Mouse (Mus musculus) ZHBTc4 (cell line): Measurements from ENCODE around the gene Rtn1.
A peak's percentile ranks its signal among the peaks of the same experiment; 100 is the strongest.

Experiments used
- DNase-seq: peaks from one replicate; pipeline ENCODE4 v3.0.0-alpha.2; 2011; ENCODE audit warnings: low read depth, low spot score

Rtn1 gene

DNA sequence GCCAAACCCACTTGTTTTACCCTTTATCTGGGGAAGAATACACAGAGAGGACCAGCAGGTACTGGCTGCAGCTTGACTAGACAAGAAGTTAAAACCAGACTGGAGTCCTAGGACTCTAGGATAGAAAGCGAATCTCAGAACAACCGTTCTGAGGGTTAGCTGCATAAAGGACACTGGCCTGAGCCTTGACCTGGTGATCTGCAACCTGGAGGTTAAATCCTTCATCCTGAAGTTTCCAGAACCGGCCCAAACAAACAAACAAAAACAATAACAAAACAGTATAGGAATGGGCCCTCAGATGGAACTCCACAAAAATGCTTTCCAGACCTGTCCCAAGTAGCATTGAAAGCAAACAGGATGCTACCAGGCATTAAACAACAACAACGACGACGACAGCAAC lies at the start of gene Rtn1:
TSS of gene Rtn1 (minus strand) at position 101 of the 400 bp plus-strand sequence.
- DNase-seq = no peak

DNA sequence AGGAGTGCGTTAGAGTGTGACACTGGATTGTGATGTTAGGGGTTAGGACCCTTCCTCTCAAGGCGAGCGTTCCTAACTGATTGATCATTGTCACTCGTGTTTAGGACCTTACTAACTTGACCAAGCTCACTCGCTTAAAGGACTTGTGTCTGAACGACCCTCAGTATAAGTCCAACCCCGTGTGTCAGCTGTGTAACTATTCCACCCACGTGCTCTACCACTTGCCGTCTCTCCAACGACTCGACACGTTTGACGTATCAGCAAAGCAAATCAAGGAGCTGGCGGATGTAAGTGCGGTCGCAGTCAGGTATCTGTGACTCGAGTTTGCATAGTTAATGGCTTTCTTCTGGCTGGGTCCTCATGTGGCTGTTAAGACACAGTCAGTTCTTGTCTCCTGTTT lies 45.1 kb upstream of the Rtn1 start:
- DNase-seq = no peak

DNA sequence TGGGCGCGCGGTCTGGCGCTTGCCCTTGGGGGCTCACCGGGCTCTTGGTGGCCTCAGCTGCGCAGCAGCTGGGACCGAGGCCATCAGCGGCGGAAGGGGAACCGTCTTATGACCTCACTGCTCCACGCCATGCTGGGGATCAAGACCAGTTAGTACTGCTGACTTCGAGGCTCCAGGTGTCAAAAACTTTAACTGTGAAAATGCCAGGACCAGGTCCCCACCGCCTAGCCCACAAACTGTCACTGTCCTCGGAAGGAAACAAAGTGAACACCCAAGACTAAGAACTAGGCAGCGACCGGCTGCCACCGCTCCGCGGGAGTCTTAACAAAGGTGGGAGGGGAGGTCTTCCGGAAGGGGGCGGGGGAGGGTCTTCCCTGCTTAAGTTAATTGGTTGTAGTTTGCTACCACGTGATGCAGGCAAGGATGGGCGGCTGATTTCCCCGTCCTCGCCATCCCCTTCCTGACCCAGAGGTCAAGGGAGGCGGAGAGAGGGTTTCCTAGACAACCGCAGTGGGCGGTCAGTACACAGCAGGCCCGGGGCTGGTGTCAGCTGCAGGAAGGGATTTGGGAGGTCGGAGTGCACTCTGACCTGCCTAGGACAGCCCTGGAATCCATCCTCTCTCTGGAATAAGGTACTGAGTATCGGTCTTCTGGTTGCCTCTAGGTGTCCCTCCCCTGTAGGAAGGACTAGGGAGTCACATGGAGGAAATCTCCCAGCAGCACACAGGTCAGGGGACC lies 33.2 kb upstream of the Rtn1 start, which contains the start of gene Lrrc9:
TSS of gene Lrrc9 (plus strand) at position 28 of the 738 bp plus-strand sequence.
- DNase-seq = peak; percentile 95

DNA sequence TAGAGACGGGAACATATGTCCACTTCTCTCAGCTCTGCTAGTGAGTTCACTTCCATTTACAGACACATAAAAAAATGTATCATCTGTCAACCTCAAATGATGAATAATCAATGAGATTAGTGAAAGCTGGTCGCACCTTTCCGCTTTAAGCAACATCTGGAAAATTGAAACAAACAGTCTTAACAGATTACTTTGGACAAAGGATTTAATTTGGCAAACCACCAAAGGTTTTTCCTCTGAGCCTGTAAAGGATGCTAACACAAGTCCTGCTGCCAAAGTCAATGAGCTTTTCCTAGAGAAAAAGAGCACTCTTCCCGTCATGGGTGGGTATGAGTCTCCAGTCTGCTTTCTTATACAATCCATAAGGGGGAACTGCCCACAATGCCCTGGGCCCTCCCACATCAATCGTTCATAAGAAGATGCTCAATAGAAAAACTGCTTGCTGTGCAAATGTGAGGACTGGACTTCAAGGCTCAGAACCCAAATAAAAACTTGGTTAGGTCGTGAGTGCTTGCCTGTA lies 30.2 kb upstream of the Rtn1 start:
- DNase-seq = no peak

DNA sequence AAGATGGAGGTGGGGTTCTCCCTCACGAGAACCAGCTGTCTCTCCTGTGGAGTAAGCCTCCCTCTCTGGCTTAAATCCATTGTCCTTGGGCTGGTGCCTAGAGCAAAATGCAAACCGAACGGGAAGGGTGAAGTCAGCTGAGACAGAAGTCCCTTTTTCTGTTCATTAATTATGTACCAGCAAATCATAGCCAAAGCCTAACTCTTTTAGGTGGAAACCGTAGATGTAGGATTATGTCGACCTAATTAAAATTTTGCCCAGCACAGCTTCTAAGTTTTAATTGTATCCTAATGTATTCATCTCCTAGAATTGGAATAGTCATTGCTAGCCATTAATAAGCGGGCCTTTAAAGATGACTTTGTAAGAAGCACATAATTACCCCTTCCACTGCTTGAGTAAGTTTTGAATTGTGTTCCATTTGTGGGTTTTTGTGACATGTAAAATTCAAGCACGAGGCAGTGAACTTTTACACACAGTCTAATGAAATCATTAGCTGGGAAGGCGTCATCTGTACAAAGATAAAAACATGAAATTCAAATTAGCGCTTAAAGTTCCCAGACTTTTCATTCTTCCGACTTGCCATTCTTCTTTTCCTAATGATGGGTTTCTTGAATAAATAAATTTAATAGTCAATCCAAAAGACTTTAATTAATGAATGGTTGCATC lies 29.0 kb upstream of the Rtn1 start:
- DNase-seq = no peak

DNA sequence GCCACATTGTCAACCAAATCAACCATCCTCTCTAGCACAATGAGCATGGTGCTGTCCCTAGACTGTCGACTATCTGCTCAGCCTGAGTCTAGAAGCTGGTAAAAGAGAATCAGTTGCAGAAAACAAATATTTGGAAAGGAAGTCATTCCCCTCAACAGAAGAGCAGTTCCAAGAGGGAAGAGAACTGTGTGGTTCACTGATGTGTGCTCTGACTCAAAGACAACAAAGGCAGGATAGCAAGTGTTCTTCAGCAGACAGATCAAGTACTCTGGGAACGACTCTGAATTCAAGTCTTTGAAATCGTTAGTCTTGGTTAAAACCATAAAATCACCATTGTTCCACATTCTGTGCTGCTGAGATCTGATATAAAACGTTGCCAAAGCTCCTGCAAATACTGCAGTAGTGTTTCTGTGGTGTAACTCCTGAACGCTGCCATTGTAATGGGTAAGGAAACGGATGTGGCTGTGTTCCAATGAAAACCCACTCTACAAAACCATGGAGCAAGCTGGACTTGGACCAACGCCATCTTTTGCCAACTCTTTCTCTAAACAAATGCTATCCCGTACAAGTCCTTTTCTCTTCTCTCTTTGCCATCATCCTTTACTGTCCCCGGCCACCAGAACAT lies 24.5 kb upstream of the Rtn1 start:
- DNase-seq = peak; percentile 46

DNA sequence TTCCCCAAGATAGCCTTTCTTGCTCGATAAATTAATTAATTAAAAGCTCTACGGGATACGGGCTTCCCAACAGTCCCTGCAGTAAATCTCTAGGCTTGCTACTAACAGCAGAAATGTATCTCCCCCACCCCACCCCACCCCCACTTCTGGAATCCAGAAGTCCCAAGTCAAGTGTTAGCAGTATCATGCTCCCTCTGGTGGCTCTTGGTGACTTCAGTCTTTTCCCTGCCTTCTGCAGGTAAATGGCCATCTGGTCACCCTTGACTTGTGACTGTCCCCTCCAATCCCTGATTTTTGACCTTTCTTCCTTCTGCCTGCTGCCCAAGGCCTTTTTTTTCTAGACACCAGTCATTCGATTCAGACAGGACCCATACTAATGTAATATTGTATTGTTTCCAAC lies 23.4 kb upstream of the Rtn1 start:
- peak; percentile 37 for DNase-seq

DNA sequence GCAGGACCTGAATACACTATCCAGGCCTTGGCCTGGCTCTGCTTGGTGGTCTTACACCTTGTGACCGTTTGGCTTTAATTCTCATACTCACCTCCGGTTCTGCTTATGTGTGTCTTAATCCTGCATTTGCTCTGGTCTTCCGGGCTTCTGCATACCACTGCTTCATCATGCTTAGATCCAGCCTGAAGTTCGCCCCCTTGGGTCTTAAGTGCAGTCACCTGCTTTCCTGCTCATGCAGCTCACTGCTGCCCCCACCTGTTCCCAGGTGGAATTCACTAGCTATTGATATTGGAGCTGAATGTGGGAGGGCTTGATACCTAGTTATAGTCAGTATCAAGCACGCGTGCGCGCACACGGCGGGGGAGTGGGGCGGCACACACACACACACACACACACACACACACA lies 18.9 kb upstream of the Rtn1 start:
- peak; percentile 89 for DNase-seq

DNA sequence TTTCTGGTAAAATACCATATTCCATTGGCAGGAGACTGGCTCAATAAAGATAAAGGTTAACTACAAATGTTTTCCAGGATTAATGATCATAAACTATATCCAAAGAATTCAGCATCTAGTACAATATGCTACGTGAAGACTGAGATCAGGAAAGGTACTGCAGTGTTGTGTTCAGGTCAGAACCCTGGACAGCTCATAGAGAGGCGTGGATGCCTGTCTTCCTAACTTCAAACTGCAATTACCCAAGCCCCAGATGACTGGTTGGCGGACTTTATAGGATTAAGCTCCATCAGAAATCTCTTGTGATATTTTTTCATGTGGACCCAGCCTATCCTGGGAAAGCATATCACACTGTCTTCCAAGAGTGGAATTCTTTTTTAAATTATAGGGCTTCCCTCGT lies 13.8 kb upstream of the Rtn1 start:
- peak; percentile 37 for DNase-seq

DNA sequence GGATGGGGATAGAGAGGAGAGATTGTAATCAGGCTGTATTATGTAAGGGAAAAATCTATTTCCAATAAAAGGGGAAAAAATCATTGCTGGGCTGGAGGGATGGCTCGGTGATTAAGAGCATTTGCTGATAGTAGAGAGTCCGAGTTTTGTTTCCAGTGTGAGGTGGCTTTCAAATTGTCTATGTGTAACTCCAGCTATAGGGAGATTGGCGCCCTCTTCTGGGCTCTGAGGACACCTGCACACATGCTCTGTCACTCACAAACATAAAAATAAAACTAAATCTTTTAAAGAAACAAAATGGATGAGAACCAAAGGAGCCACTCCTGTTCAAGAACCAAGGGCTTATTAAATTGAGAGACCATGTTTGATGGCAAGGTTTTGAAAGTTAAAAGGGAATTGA lies 8.9 kb upstream of the Rtn1 start:
- peak; percentile 79 for DNase-seq

DNA sequence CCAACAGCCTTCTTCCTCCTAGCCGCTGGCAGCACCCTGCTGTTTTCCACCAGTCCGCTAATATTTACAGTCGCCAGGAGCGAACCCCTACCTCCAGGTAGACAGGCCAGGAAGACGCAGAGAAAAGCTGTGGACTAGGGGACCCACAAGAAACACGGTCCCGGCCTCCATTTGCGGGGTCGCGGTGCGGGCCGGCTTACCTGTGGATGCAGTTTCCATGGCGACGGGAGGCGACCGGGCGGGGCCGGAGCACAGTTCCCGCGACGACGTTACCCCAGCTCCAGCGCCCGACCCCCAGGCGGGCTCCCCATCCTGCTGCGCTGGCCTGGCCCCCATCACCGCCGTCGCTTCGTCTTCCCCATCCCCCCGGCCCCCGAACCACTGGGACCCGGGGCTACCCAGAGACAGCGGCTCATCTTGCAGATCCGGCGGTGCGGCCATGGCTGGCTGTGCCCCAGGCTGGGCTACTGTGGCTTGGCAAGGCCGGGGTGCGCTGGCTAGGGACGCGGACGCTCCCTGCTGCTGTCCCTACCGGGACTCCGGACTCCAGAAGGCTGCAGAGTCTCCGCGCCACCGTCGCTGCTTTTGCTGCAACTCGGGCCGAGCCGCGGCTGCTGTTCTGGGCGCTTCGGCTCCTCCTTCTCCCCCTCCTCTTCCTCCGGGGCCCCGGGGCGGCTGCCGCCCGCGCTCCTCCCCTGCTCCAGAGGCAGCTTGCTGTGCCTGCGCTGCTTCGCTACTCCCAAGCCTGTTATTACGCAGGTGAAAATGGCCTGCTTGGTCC lies 553 bp downstream of the Rtn1 start:
- DNase-seq = peak; percentile 67

DNA sequence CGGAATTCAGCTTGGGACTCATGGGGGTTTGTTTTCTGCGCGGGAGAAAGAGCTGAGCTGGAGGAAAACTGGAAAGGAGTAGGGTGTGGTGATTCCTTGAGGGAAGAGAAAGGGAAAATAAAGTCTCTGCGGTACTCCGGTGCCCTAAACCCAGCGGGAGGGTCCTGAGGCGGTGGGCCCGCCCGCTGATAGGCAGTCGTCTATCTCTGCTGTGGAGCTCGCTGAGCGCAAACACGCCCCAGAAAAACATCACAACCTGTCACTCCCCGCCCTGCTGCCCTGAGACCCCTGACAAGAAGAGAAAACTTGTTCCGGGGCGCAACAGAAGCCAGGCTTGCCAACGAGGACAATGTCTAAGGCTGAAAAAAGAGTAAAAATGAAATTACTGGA lies 1.1 kb downstream of the Rtn1 start:
- peak; percentile 56 for DNase-seq

DNA sequence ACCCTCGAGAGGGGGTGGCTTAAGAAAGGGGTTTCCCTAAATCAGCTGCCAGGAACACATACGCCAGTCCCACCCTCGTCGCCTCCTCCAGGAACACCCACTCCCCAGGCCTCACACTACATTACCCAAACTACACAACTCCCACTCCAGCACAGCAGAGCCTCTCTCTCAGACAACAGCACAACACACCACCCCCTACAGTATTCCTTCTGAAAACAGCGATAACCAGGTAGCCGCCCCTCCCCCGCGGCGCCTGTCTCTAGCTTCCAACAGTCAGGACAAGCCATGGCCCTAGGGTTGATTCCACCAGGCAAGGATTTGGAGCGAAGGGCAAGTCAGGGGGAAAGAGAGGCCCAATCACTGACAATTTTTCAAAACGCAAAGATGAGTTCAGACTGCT lies 1.7 kb downstream of the Rtn1 start:
- DNase-seq = peak; percentile 56

DNA sequence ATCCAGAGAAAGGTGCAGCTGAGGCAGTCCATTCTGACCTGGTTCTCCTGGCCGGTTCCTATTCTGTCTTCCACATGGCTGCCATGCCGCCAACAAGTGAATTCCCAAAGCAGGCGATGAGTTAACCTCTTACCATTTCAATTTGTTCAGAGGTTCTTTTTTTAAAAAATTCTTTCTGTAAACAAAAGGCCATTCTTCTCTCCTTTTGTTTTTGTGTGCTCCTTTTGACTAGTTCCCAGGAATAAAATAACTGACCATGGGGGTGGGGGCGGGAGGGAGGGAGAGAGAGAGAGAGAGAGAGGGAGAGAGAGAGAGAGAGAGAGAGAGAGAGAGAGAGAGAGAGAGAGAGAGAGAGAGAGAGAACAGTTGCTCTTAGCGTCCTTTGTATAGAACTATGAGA lies 3.8 kb downstream of the Rtn1 start:
- DNase-seq = no peak

DNA sequence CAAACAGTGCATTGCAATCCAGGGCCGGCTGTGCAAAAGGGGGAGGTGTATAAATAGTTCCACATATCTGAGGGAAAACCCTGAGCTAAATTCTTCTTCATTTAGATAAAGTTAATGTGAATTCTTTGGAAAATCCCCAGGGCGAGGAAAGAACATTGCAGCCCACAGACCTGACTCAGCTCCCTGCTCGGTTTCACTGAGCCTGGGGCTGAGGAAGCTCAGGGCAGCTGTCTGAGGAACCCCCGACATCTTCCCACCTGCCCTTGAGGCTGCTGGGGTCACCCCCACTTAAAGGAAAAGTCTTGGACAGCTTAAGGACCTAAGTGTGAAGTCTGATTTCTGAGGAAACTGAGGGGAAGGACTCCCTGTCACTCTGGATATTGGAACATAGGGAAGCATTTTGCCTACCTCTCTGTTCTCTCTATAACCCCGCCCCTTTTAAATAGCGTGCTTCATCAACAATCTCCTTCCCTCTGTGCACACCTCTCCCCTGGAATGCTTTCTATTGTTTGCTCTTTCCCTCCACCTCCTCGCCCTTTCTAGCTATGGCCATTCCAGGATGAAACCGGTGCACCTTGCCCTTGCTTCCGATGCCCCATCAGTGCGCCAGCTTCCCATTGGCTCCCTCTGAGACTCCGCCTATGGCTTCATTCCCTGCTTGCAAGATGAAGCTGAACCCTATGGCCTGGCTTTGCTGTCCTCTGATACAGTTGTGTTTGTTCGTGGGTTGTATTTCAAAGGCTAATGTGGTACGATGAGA lies 15.6 kb downstream of the Rtn1 start:
- DNase-seq = peak; percentile 94

DNA sequence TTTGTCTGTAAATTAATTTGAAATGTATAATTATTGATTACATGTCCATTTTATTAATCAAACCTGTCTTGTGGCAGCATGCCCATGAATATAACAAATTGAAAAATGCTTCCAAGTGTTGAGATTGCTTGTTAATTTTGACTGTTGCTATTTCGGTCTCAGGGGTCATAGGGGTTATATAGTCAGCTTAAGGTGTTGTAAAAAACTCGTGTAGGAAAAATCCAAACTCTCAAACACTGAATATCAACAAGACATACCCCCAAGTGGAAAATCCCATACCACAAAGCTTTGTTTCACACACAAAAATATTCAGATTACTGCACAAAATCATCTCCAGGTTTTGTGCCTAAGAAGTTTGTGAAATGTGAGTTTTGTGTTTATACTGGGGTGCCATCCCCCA lies 18.5 kb downstream of the Rtn1 start:
- no peak for DNase-seq

DNA sequence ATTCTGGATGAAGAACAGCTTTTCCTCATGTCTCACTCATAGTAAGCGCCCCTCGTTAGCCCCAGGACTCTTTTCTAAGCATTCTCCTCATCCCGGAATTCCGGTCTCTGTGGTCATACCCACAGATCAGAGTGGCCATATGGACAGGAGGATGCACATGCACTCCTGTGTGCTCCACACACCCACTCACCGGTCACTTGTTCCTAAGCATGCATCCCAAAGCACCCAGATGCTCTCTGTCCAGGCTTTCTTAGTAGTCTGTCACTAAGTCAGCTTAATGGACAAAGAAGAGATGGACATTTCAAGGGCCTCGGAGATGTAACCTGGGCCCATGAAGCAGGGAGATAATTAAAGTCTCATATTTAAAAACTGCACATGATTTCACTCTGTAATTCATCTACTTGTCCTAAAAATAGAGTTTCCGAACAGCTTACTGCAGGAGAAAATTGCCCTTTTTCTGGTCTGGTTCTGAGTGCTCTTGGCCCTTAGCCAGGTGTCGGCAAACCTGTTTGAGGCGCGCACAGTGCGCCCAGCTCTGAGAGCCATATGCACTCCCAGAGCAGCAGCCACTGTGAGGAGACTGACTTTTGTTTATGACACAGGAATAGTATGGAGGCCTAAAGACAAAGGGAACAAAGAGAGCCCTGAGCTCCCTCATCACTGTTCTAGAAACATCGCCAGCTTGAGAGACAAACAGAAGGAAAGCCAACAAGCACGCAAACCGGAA lies 19.3 kb downstream of the Rtn1 start:
- no peak for DNase-seq

DNA sequence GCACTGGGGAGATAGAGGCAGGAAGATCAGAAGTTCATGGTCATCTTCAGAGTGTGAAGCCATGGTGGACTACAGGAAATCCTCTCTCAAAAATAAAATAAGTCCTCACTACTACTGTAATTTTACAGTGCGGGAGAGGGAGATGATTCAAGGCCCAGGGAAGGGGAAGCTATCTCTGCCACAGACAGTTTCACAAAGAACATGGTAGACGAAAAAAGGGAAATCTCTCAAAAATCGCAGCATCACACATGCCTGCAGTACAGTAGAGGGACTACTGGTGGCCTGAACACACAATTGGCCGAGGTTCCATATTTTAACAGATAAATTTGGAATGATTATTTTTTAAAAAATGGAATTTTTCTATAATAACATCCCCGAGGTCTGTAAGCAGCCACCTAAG lies 20.0 kb downstream of the Rtn1 start:
- DNase-seq = no peak

DNA sequence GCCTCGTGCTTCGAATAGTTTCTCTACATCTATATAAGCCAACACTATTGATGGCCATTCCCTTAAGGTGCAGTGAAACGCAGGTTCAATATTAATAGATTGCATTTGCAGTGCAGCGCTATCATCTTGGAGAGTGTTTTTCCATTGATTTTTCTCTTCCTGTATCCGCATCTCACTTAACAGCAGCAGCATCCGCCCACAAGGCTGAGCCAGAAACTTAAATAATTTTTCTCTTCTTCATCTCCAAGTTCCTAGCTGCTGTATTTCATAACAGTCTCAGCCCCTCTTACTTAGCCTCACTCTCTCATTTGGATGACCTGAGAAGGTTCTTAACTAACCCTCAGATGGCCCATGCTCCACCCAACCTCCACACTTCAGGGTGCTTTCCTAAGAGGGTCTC lies 20.7 kb downstream of the Rtn1 start:
- DNase-seq = no peak

DNA sequence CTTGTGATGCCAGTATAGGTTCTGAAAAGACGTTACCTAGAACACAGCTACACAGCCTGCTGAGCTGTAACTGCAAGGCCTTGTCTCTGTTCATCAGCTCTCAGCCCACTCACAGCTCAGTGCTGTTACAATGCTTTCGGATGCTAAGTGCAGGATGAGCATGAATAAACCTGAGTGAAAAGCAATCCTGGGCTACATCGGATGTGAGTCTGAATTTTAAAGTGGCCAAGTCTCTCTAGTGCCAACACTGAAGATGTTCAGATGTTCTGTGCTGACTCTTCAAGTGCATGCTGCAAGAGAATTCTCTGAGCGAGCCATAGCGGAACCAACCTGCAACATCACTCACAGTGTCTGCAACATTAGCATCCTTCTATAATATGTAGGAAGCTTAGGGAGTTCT lies 32.5 kb downstream of the Rtn1 start:
- DNase-seq = no peak
